Mouse (Mus musculus) T-helper 1 cell (primary cell): ENCODE measurements around the gene Homer1.

ENCODE experiments used
- in situ Hi-C: fragments of 300-600 bp; cut with MboI, MseI; formaldehyde crosslinking; loops from one replicate; pipeline ENCODE4 v1.15.1; 2025; ENCODE audit warnings: high pct_unique_total_duplicates

The Homer1 gene

GRCm38 (mm10) chr13:93299316-93299715, at the start of gene Homer1:
TSS of gene Homer1 (plus strand) at chr13:93299635.
- in situ Hi-C loops = no loop called here

GRCm38 (mm10) chr13:93251732-93252131, 47.7 kb upstream of the Homer1 start:
- in situ Hi-C loops = no loop called here

GRCm38 (mm10) chr13:93252175-93252574, 47.3 kb upstream of the Homer1 start:
- in situ Hi-C loops = no loop called here

GRCm38 (mm10) chr13:93252941-93253340, 46.5 kb upstream of the Homer1 start:
- in situ Hi-C loops = no loop called here

GRCm38 (mm10) chr13:93267151-93267550, 32.3 kb upstream of the Homer1 start:
- in situ Hi-C loops = no loop called here

- in situ Hi-C loops = loop anchor here (10.0 kb wide), 2 partner anchors 116 to 216 kb away; no protein-coding TSS in a partner anchor
Measured at GRCm38 (mm10) chr13:93300581-93300980, 1.1 kb downstream of the Homer1 start.

GRCm38 (mm10) chr13:93301060-93301459, 1.6 kb downstream of the Homer1 start:
- in situ Hi-C loops = loop anchor here (10.0 kb wide), 2 partner anchors 116 to 216 kb away; no protein-coding TSS in a partner anchor

GRCm38 (mm10) chr13:93302846-93303562, 3.6 kb downstream of the Homer1 start:
- in situ Hi-C loops = loop anchor here (10.0 kb wide), 2 partner anchors 118 to 218 kb away; no protein-coding TSS in a partner anchor

- in situ Hi-C loops = loop anchor here (10.0 kb wide), 2 partner anchors 119 to 219 kb away; no protein-coding TSS in a partner anchor
Measured at GRCm38 (mm10) chr13:93303563-93304250, 4.3 kb downstream of the Homer1 start.

GRCm38 (mm10) chr13:93304251-93305001, 5.0 kb downstream of the Homer1 start:
- in situ Hi-C loops = loop anchor here (10.0 kb wide), 2 partner anchors 120 to 220 kb away; no protein-coding TSS in a partner anchor

GRCm38 (mm10) chr13:93305149-93305548, 5.7 kb downstream of the Homer1 start:
- in situ Hi-C loops = loop anchor here (10.0 kb wide), 2 partner anchors 120 to 220 kb away; no protein-coding TSS in a partner anchor

- in situ Hi-C loops = loop anchor here (10.0 kb wide), 2 partner anchors 121 to 221 kb away; no protein-coding TSS in a partner anchor
Measured at GRCm38 (mm10) chr13:93305636-93306035, 6.2 kb downstream of the Homer1 start.

- in situ Hi-C loops = loop anchor here (10.0 kb wide), 2 partner anchors 122 to 222 kb away; no protein-coding TSS in a partner anchor
Measured at GRCm38 (mm10) chr13:93306545-93306944, 7.1 kb downstream of the Homer1 start.

- in situ Hi-C loops = loop anchor here (10.0 kb wide), 2 partner anchors 123 to 223 kb away; no protein-coding TSS in a partner anchor
Measured at GRCm38 (mm10) chr13:93307700-93308099, 8.3 kb downstream of the Homer1 start.

- in situ Hi-C loops = loop anchor here (10.0 kb wide), 2 partner anchors 124 to 224 kb away; no protein-coding TSS in a partner anchor
Measured at GRCm38 (mm10) chr13:93309295-93309694, 9.9 kb downstream of the Homer1 start.

- in situ Hi-C loops = no loop called here
Measured at GRCm38 (mm10) chr13:93312518-93312917, 13.1 kb downstream of the Homer1 start.

- in situ Hi-C loops = no loop called here
Measured at GRCm38 (mm10) chr13:93314322-93314721, 14.9 kb downstream of the Homer1 start.

GRCm38 (mm10) chr13:93320089-93320488, 20.7 kb downstream of the Homer1 start:
- in situ Hi-C loops = no loop called here

GRCm38 (mm10) chr13:93326326-93326725, 26.9 kb downstream of the Homer1 start:
- in situ Hi-C loops = no loop called here

- in situ Hi-C loops = no loop called here
Measured at GRCm38 (mm10) chr13:93331721-93332120, 32.3 kb downstream of the Homer1 start.

- in situ Hi-C loops = no loop called here
Measured at GRCm38 (mm10) chr13:93332491-93332890, 33.1 kb downstream of the Homer1 start.
